Mouse (Mus musculus): ENCODE measurements around the gene Acat1.

DNA sequence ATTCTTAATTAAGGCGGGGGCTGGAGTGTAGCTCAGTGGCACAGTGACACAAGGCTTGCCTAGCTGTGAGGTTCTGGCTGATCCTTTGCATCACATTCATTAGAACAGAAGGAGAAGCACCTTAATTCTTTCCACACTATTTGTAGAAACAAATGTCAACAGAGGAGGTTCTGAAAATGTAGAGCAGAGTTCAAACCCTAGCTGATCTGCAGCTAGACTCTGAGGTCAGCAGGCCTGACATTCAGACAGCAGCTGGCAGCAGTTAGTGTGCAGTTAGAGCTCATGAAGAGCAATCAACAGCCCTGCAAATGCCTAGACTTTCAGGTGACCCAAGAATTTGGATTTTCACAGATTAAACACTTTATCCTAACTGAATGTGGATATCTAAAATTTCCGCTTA lies 8.6 kb downstream of the Acat1 start:
- TF ChIP-seq CTCF (IDR thresholded peaks at IDR 0.05; ENCODE audit: low read depth, low read length): no peak
- no peak for TF ChIP-seq GATA1 (IDR thresholded peaks at IDR 0.05; ENCODE audit: borderline replicate concordance, low read length)
- no peak for TF ChIP-seq GATA2 (IDR thresholded peaks at IDR 0.05; ENCODE audit: borderline replicate concordance, low read depth, low read length)

Data from G1E (cell line).